Mouse (Mus musculus) kidney, adult 2 months (tissue): ENCODE measurements around the gene Olfr9.

Experiments
- CTCF ChIP-seq: fragments of 200-500 bp; conservative IDR thresholded peaks from 2 replicates; pipeline ENCODE4 v1.5.1; 2011; ENCODE audit warnings: low read depth, mild to moderate bottlenecking, control low read depth, low read length, moderate library complexity, mixed read lengths; ENCODE audit not compliant: insufficient read depth, insufficient read length
- POLR2A ChIP-seq: fragments of 200-500 bp; IDR thresholded peaks from one replicate; pipeline ENCODE4 v1.6.1; 2011; ENCODE audit warnings: low read depth, low read length, control low read depth

- TF ChIP-seq CTCF, result no peak
- TF ChIP-seq POLR2A, result no peak
Measured at GRCm38 (mm10) chr10:128996523-128997040, 7.4 kb downstream of the Olfr9 start.
